Mouse (Mus musculus) gastrocnemius, adult 2 months (tissue): ENCODE measurements around the gene Il18rap. TPM values are rescaled to one million over a fixed set of nuclear protein-coding genes. Genes with fewer than 3 reads are reported as not detected.

Experiments used
- DNase-seq: peaks from one replicate; pipeline ENCODE4 v3.0.0; 2022
- H3K27ac ChIP-seq: fragments of 200-600 bp; 2 replicates; pipeline ENCODE4 v1.8.1; 2022; ENCODE audit warnings: mild to moderate bottlenecking
- H3K4me3 ChIP-seq: fragments of 200-600 bp; 2 replicates; pipeline ENCODE4 v1.8.1; 2022; ENCODE audit warnings: mild to moderate bottlenecking, moderate library complexity
- CTCF ChIP-seq: fragments of 200-600 bp; IDR thresholded peaks from 2 replicates; pipeline ENCODE4 v1.8.1; 2022; ENCODE audit warnings: antibody characterized with exemption, mild to moderate bottlenecking, moderate library complexity
- intact Hi-C: fragments of 180-260 bp; cut with DNase I; formaldehyde crosslinking; loops from one replicate; pipeline ENCODE4 v1.15.1; 2025
- long read RNA-seq, 2 experiments: library from polyadenylated mRNA; stranded (forward); transcript quantifications; one replicate each; pipeline ENCODE4 v2.0.0; 2021
- total RNA-seq, 2 experiments: library from RNA; stranded (reverse); gene quantifications; 2 replicates each; pipeline ENCODE4 v1.2.3; 2021

Il18rap gene
- not detected for total RNA-seq
- long read RNA-seq, experiment 1 = 0 reads
- long read RNA-seq, experiment 2 = 0 reads

DNA sequence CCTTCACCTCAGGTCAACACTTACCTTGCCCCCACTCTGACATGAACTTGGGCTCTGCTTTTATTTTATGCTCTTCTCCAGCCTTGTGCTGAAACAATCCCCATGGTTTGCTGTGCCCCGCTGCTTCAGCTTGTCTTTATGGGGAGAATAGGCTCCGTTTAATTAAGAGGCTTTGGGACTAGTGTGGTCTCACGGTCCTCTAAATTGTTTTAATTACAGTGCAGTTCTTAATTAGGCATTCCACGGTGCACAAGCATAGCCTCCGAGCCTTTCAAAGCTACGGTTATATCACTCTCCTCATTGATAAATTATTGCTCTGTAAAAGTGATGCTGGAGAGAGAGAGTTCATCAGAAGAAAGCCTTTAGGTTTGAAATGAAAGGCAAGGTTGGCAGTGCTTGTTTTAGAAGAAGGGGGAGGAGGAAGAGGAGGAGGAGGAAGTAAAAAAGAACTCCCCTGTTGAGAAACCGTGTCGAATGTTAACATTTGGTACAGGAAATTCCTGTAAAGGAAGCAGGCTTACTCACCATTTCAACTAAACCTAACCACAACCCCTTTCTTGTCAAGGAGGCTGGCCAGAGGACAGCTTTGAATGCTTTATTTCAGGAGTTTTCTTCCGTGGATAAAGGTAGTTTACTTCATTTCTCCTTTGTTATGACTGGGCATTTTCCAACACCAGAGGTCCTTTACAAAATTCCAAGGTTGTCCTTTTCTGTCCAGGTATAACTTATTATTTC is at the start of gene Il18rap:
Il18rap (plus strand) TSS at position 512 of the 735 bp plus-strand sequence.
- no peak within 1 kb of the TSS for H3K27ac ChIP-seq
- intact Hi-C loops = no loop called here
- H3K4me3 ChIP-seq = no peak within 1 kb of the TSS
- no peak for TF ChIP-seq CTCF
- no peak for DNase-seq

DNA sequence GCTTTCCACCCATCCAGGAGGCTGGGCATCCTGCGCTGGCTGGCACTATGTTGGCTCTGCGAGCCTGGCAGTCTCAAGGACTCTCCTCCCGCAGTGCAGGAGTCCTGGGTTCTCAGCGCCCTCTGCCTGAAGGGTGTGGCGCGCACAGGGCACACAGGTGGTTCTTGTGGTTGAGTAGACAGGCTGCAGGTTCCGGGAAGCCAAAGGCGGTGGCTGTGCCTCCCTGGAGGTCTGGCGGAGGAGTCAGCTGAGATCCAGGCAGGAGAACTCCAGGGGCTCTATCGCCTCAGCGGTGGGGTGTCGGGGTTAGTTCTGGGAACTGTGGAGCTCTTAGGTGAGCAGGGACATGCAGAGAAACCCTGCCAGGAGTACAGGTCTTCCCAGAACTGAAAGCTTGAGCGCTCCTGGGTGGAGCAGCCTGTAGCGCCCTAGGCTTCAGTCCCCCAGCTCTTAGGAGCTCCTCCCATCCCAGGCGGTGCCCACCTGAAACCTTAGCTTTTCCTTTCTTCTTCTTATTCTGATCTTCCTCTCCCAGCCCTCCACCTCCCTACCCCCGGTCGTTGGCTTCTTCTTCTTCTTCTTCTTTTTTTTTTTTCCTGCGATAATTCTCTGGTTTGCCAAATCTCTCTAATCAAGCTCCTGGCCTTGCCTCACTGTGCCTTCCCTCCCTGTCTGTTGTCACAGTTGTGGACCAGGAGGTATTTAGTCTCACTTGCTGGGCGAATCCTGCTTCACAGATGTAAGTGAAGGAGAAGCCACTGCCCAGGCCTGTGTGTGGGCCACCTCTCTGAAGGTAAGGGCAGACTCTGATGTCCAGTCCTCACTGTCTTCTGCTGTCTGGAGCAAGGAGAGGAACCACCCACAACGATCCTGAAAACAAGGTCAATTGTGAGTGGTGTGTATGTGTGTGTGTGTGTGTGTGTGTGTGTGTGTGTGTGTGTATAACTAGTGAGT is 49.4 kb upstream of the Il18rap start, which contains the start of gene Il18r1:
Il18r1 (plus strand) TSS at position 76 of the 954 bp plus-strand sequence.
- intact Hi-C loops = no loop called here
- H3K4me3 ChIP-seq = no peak within 1 kb of the TSS
- TF ChIP-seq CTCF = no peak
- no peak for DNase-seq
- H3K27ac ChIP-seq = no peak within 1 kb of the TSS

DNA sequence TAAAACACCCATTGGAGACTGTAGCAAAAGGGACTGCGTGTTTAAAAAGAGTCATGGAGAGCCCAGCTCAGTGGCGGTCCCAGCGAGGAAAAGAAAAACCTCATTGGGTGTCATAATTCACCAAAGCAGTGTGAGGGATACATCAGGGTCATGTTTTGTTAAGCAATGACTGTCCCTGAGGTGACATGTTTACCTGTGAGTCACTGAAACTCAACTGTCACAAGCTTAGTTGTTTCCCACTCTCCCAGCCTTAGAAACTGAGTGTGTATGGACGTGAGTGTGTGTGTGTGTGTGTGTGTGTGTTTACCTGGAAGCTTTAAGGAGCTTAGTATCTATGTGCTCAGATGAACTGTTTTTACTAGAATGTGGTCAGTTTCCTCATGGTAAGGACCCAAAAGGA is 47.9 kb upstream of the Il18rap start:
- TF ChIP-seq CTCF = no peak
- DNase-seq = no peak
- no peak overlapping the region for H3K27ac ChIP-seq
- no peak overlapping the region for H3K4me3 ChIP-seq
- intact Hi-C loops = no loop called here

DNA sequence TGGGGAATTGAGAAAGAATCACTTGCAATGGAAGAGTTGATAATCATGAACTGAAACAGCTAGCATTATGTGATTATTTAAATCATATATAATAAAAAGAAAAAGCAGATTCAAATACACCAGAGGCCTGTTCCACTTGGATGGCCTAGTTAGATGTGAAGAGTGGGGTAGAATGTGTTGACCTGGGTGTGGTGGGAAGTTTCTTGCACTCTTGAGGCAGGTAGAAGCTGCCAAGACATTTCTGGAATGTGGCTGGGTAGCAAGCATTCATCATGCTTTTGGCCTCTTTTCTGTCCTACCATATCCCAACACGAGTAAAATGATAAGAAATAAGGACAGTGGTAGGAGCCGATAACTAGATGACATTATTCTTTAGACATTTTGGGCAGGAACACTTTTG is 46.4 kb upstream of the Il18rap start:
- no peak for TF ChIP-seq CTCF
- no peak overlapping the region for H3K27ac ChIP-seq
- no peak for DNase-seq
- intact Hi-C loops = no loop called here
- no peak overlapping the region for H3K4me3 ChIP-seq

DNA sequence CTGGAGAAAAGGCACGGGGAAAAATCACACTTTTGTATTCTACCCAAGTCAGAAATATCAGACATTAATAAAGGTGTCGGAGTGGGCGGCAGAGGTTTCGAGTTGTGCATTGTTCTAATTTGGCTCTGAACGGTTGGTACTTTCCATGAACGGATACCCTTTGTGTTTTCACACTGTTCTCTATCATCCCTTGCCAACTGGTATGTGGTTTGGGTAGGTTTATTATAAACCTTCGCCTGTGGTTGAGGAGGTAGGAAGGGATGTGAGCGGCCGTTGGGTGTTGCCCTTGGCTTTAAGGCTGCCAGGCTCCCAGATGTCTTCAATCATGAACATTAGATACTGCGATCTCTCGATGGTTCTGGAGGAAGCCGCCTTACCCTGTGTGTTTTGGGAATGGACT is 45.3 kb upstream of the Il18rap start:
- TF ChIP-seq CTCF = no peak
- H3K4me3 ChIP-seq = no peak overlapping the region
- intact Hi-C loops = no loop called here
- DNase-seq = no peak
- H3K27ac ChIP-seq = no peak overlapping the region

DNA sequence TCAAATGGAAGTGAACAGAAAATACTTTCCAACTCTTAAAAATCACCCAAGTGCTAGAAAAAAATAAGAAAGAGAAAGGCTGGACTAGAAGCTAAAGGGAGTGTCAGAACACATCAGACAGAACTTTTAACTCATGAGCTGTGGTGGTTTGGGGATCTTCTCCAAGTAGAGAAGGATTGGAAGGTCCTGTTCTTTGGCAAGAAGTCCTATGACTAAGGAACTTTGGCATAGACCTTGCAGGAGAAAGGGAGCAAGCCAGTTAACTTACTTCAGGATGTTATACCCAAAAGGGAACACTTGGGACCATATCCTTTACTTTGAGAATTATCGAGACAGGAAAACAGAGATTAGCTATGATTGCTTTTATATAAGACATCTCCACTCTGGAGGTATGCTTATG is 42.8 kb upstream of the Il18rap start:
- Histone ChIP-seq H3K4me3 (no peak overlapping the region), H3K27ac (no peak overlapping the region)
- no peak for TF ChIP-seq CTCF
- intact Hi-C loops = no loop called here
- no peak for DNase-seq

DNA sequence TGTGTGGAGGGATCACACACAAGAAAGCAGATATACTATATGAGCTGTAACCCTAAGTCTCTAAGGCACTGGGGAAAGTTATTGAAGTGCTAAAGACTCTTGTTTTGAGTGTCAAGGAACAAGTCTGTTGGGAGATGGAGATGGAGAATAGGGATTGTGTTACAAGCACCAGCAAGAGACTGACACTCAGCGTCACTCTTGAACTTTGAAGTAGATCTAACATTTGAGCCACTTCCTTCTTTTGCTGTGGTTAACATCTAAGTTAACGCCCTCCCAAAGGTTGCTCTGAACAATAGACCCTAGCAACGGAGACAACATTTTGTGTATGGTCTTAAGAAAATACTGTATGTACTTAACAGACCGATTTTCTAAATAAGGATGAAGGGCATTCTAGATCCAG is 41.5 kb upstream of the Il18rap start:
- no peak for DNase-seq
- no peak for TF ChIP-seq CTCF
- intact Hi-C loops = no loop called here
- Histone ChIP-seq H3K27ac (no peak overlapping the region), H3K4me3 (no peak overlapping the region)

DNA sequence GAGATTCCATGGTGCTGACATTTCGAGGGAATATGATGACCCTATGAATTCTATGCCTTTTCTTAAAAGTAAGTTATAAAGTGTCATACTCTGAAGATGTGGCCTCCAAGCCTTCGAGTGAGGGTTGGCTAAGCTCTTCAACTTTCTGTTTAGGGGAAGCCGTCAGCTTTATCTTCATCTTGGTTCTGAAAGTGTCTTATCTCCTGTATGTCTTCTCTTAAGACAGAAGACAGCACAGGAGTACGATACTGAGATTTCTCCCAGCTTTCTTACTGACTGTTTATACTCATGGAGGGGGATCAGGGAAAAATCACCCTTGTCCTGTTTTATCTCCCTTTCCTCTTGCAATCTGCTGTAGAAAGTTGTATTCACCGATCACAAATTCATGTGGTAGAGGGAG is 40.8 kb upstream of the Il18rap start:
- TF ChIP-seq CTCF = no peak
- Histone ChIP-seq H3K27ac (no peak overlapping the region), H3K4me3 (no peak overlapping the region)
- intact Hi-C loops = no loop called here
- DNase-seq = no peak

DNA sequence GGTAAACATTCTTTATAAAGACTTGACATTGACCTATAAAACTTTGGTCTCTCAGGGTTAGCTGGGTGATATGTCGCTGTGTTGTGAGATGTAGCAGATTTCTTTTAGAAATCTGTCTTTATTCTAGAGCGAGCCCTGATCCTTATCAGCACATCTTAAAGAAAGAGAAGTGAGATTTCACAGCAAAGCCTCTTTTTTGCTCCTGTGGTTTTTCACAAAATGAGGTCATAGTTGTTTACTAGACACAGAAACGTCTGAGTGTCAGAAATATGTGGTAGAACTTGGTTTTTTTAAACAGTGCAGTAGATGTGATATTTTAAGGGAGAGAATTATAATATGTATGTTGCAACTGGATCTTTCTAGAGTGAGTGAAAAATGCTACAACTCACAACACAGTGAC is 39.5 kb upstream of the Il18rap start:
- no peak overlapping the region for H3K4me3 ChIP-seq
- intact Hi-C loops = no loop called here
- no peak for TF ChIP-seq CTCF
- no peak overlapping the region for H3K27ac ChIP-seq
- DNase-seq = no peak

DNA sequence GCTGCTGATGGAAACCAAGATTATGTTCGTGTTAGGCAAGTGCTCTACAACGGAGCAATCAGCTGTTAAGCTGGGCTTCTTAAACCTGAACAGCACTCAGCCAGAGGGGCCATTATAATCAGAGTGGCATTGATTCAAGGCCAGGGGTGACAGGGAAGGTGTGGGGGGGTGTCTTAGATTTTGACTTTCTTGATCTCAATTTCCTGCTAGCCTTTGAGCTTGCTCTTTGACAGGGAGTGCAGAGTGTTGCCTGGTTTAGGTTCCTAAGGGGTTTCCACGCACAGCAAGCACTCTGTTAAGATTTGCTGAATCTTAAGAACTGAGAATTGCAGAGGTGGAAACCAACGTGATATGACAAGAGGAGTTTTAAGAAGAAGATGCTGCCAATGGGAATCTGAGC is 38.4 kb upstream of the Il18rap start:
- no peak for DNase-seq
- Histone ChIP-seq H3K4me3 (no peak overlapping the region), H3K27ac (no peak overlapping the region)
- intact Hi-C loops = no loop called here
- TF ChIP-seq CTCF = no peak

DNA sequence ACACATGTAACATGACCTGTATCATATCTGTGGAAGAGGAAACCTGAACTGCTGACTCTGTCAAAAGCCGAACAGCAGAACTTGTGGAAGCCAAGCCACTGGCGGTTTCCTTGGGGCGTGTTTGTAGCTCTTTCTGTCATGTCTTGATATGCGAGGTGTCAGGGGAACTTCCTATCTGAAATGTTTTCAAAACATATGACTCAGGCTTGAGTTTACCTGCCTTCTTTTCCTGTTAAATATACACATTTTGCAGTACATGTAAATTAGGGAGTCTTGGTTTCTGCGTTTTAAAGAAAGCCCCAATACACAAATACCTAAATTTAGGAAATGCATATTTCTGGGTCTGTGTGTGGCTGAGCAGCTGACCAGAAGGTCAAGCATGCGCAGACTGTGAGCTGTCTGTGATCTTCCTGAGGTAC is 35.6 kb upstream of the Il18rap start:
- intact Hi-C loops = no loop called here
- Histone ChIP-seq H3K4me3 (no peak overlapping the region), H3K27ac (no peak overlapping the region)
- DNase-seq = no peak
- TF ChIP-seq CTCF = no peak

DNA sequence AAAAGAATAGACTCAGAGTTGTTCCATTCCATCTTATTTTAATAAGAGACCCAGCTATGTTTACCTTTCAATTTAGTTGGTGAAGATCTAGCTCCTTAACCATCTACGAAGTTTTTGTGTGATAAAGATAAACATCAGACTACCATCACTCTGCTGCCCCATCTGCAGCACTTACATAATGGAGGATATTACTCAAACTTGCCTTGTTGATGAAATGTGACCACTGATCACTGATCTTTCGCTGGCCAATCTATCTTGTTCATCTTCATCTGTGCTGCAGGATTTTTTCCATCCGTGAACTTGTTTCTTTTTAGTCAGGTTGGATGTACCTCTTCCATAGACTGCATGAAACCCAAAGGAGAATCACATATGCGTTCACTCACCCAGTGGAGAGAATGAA is 20.6 kb upstream of the Il18rap start:
- intact Hi-C loops = no loop called here
- DNase-seq = no peak
- no peak overlapping the region for H3K4me3 ChIP-seq
- H3K27ac ChIP-seq = no peak overlapping the region
- no peak for TF ChIP-seq CTCF

DNA sequence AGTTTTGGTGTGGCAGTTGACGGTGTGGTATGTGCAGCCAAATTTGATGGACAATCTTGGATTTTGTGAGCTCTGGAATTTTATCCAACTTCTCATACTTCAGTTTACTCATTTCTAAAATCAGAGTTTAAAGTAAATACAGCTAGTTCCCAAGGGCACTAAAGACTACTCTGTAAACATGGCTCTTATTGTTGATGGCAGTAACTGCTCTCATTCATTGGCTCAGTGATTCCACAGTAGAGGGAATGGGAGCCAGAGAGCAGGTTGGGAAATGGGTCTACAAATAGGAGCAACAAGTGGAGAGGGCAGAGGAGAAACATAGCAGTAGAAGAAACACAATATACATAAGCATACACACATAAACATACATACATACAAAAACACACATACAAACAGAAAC is 15.5 kb upstream of the Il18rap start:
- Histone ChIP-seq H3K27ac (no peak overlapping the region), H3K4me3 (no peak overlapping the region)
- intact Hi-C loops = no loop called here
- no peak for TF ChIP-seq CTCF
- DNase-seq = no peak
